Mouse (Mus musculus): ENCODE results near the gene Zfp874a.
"Not testable (repeated sequence)": the region's sequence is repeated elsewhere in the genome, so short reads cannot be mapped to it uniquely, and the experiment has no call there.

The Zfp874a gene

DNA sequence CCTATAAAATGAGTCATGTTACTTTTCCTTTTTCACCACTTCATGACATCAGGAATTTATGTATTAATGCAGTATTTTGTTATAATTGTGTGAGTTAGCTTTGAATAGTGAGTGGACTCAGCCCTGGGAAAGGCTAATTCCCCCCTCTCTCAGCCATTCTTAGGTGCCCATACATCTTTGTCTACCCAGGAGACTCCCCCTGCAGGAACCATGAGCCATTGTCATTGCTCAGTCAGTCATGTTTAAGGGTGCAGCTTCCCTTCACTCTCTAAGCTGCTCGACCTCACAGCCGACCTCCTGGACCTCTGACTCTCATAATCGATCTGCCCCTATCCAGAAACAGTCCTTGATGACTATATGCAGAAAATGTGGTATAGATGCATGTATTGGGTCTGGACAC, 75.2 kb downstream of the Zfp874a start:
- not testable (repeated sequence) for ATAC-seq (ENCODE audit: low TSS enrichment)

DNA sequence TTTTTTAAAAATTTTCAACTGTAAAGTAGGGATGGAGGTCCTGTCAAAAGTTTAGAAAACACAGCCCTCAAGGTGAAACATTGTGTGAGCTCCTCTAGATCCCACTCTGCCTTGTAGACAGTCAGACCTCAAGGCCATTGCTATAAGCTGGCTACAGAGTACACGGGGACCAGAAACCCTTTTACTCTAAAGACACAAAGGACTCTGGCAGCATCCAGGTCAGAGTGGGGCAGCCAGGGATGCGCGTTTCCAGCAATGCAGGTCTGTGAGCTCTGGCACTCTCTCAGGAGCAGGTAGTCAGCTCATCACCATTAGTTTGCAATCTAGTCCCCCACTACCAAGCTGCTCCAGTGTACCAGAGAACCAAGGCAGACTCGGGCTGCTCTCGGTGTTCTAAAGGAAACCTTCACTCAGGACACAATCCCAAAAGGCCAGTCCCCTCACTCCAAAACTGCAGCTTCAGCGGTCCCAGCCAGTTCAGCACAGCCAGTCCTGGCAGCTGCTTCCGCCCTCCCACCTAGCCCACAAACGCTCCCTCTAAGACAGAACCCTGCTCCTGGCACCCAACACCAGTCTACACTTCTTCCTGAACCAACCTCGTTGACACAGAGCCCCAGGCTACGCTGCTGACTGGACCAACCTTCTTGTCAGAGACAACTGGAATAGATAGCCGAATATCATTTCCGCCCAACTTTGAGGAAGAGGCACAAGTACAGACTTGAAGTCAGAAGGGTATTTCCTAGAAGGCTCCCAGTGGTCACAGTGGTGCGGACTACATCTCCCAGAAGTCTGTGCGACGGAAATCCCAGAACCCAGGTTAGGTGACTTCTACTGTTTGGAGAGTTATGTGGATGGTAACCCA, 76.1 kb downstream of the Zfp874a start, which contains the start of the genes Gm28041 and Zfp456:
Gm28041 (minus strand) TSS at position 684 of the 862 bp plus-strand sequence.
Zfp456 (minus strand) TSS at position 761 of the 862 bp plus-strand sequence.
- ATAC-seq (ENCODE audit: low TSS enrichment) = peak; percentile 99

Measured in frontal cortex, adult (tissue).